Mouse (Mus musculus): ENCODE results near the gene Bend6.

GRCm38 (mm10) chr1:33927466-33927865 is 19.9 kb upstream of the Bend6 start:
- TF ChIP-seq EP300 (IDR thresholded peaks at IDR 0.05; ENCODE audit: low read depth) (no peak), CTCF (IDR thresholded peaks at IDR 0.05; ENCODE audit: low read depth) (no peak)
